Mouse (Mus musculus) lung, adult 2 months (tissue): ENCODE results near the gene Serpina10. TPM values are rescaled to one million over a fixed set of nuclear protein-coding genes. Genes with fewer than 3 reads are reported as not detected.
"Not testable (repeated sequence)": the region's sequence is repeated elsewhere in the genome, so short reads cannot be mapped to it uniquely, and the experiment has no call there.

Experiments used
- DNase-seq: peaks from one replicate; pipeline ENCODE4 v3.0.0; 2022
- H3K4me1 ChIP-seq: fragments of 200-500 bp; 2 replicates; pipeline ENCODE4 v1.6.1; 2011; ENCODE audit warnings: low read length; ENCODE audit not compliant: control insufficient read depth, insufficient read depth
- H3K4me3 ChIP-seq: fragments of 200-500 bp; replicated peaks from 2 replicates; pipeline ENCODE3; 2011; ENCODE audit warnings: low read depth, mild to moderate bottlenecking, control low read depth, low read length; ENCODE audit errors: extremely low read depth
- CTCF ChIP-seq: fragments of 200-500 bp; IDR thresholded peaks from 2 replicates; pipeline ENCODE4 v1.5.1; 2011; ENCODE audit warnings: mild to moderate bottlenecking, low read length, control low read depth; ENCODE audit not compliant: insufficient read depth
- POLR2A ChIP-seq: fragments of 200-500 bp; IDR thresholded peaks from 2 replicates; pipeline ENCODE4 v1.6.1; 2011; ENCODE audit warnings: low read depth, mild to moderate bottlenecking, control low read depth, low read length, borderline replicate concordance; ENCODE audit errors: extremely low read depth
- WGBS: fragments of 180-500 bp; shearing (Covaris S2); methylation state at CpG from one replicate; pipeline ENCODE4 v1.1.7; 2018; 5-methylcytosine and 5-hydroxymethylcytosine counted together
- polyA plus RNA-seq: library from polyadenylated mRNA; depleted of rRNA; stranded (reverse); fragments of >200 nt; gene quantifications from 2 replicates; pipeline ENCODE4 v1.2.3, GENCODE M21; 2012; rRNA removed

Gene Serpina10
- 0.10 and 0.22 TPM in 2 replicates for polyA plus RNA-seq

GRCm38 (mm10) chr12:103631203-103631612 lies at the start of gene Serpina10:
Gene Serpina10 (minus strand): TSS chr12:103631444.
- WGBS, result 58% methylated on average over 3 of the region's 3 CpGs
- Histone ChIP-seq H3K4me3 (no peak within 1 kb of the TSS), H3K4me1 (no peaks in the 10 kb centered on the region)
- DNase-seq, result no peak
- TF ChIP-seq POLR2A, result no peak
- TF ChIP-seq CTCF, result no peak

- H3K4me3 ChIP-seq, H3K4me1 ChIP-seq: not testable (repeated sequence)
- 95% methylated on average over 1 of the region's 1 CpGs for WGBS
These were observed 48.6 kb upstream of the Serpina10 start for GRCm38 (mm10) chr12:103679853-103680252.

GRCm38 (mm10) chr12:103676039-103676438 lies 44.8 kb upstream of the Serpina10 start, which contains the start of gene Serpina16:
Gene Serpina16 (minus strand): TSS chr12:103676139.
- WGBS, result 81% methylated on average over 1 of the region's 1 CpGs
- DNase-seq, result no peak
- Histone ChIP-seq H3K4me1 (0 out of 2 replicates have a peak, but pooled peaks cover 2% of the 10 kb centered on the region), H3K4me3 (no peak within 1 kb of the TSS)
- TF ChIP-seq CTCF (no peak), POLR2A (no peak)

More at GRCm38 (mm10) chr12:103679853-103680252, 48.6 kb upstream of the Serpina10 start:
- DNase-seq, result not testable (repeated sequence)

- 0 out of 2 replicates have a peak, but pooled peaks cover 4% of the 10 kb centered on the region for H3K4me1 ChIP-seq
- WGBS, result 46% methylated on average over 2 of the region's 2 CpGs
- peak; percentile 15 for DNase-seq
- TF ChIP-seq POLR2A (no peak), CTCF (no peak)
- no peak overlapping the region for H3K4me3 ChIP-seq
These were observed 41.9 kb upstream of the Serpina10 start for GRCm38 (mm10) chr12:103673179-103673578.

GRCm38 (mm10) chr12:103671483-103671882 lies 40.2 kb upstream of the Serpina10 start:
- TF ChIP-seq CTCF (no peak), POLR2A (no peak)
- no peak for DNase-seq
- Histone ChIP-seq H3K4me3 (no peak overlapping the region), H3K4me1 (0 out of 2 replicates have a peak, but pooled peaks cover 4% of the 10 kb centered on the region)
- WGBS, result 54% methylated on average over 3 of the region's 3 CpGs

- 36% methylated on average over 2 of the region's 2 CpGs for WGBS
- TF ChIP-seq CTCF (no peak), POLR2A (no peak)
- DNase-seq, result no peak
- H3K4me1 ChIP-seq, result 0 out of 2 replicates have a peak, but pooled peaks cover 4% of the 10 kb centered on the region
- H3K4me3 ChIP-seq, result no peak overlapping the region
These were observed 39.7 kb upstream of the Serpina10 start for GRCm38 (mm10) chr12:103670964-103671363.

- H3K4me3 ChIP-seq, result no peak overlapping the region
- H3K4me1 ChIP-seq, result 0 out of 2 replicates have a peak, but pooled peaks cover 4% of the 10 kb centered on the region
- DNase-seq, result peak; percentile 12
- 48% methylated on average over 5 of the region's 5 CpGs for WGBS
- TF ChIP-seq CTCF (no peak), POLR2A (no peak)
These were observed 39.1 kb upstream of the Serpina10 start for GRCm38 (mm10) chr12:103670344-103670743.

GRCm38 (mm10) chr12:103665286-103665685 lies 34.0 kb upstream of the Serpina10 start:
- 0 out of 2 replicates have a peak, but pooled peaks cover under 1% of the 10 kb centered on the region for H3K4me1 ChIP-seq
- WGBS, result 77% methylated on average over 3 of the region's 3 CpGs
- H3K4me3 ChIP-seq, result no peak overlapping the region
- no peak for DNase-seq
- TF ChIP-seq CTCF, result no peak
- TF ChIP-seq POLR2A, result no peak

GRCm38 (mm10) chr12:103662053-103662452 lies 30.8 kb upstream of the Serpina10 start:
- DNase-seq, H3K4me1 ChIP-seq, H3K4me3 ChIP-seq: not testable (repeated sequence)

GRCm38 (mm10) chr12:103660076-103660475 lies 28.8 kb upstream of the Serpina10 start:
- Histone ChIP-seq H3K4me3 (no peak overlapping the region), H3K4me1 (no peaks in the 10 kb centered on the region)
- no peak for DNase-seq
- WGBS, result 76% methylated on average over 5 of the region's 5 CpGs
- TF ChIP-seq POLR2A (no peak), CTCF (no peak)
